Mouse (Mus musculus) CH12.LX (cell line): Measurements from ENCODE around the gene Tns2.

Experiments used
- CTCF ChIP-seq, 2 experiments: IDR thresholded peaks in 1 of 2; conservative IDR thresholded peaks in 1 of 2; 2 replicates each; pipeline ENCODE4 v1.5.1; 2011 to 2012; ENCODE audit warnings: low read depth in 2 of 2, low read length in 2 of 2, improper control_type of control experiment in 1 of 2, inconsistent platforms in 1 of 2, mild to moderate bottlenecking in 1 of 2, moderate library complexity in 1 of 2
- EP300 ChIP-seq: IDR thresholded peaks from 2 replicates; pipeline ENCODE4 v1.6.1; 2011; ENCODE audit warnings: low read length, improper control_type of control experiment
- MAFK ChIP-seq: IDR thresholded peaks from 2 replicates; pipeline ENCODE4 v1.6.1; 2011; ENCODE audit warnings: low read length, improper control_type of control experiment; ENCODE audit not compliant: insufficient replicate concordance
- POLR2A ChIP-seq: IDR thresholded peaks from 2 replicates; pipeline ENCODE4 v1.6.1; 2011; ENCODE audit warnings: low read depth, mild to moderate bottlenecking, improper control_type of control experiment, low read length
- SIN3A ChIP-seq: IDR thresholded peaks from 2 replicates; pipeline ENCODE4 v1.6.1; 2012; ENCODE audit warnings: low read length, improper control_type of control experiment, inconsistent platforms
- TCF12 ChIP-seq: IDR thresholded peaks from 2 replicates; pipeline ENCODE4 v1.6.1; 2014; ENCODE audit warnings: low read depth, mild to moderate bottlenecking, inconsistent platforms, low read length, improper control_type of control experiment

GRCm38 (mm10) chr15:102074070-102074731 lies 26.0 kb upstream of the Tns2 start:
- TF ChIP-seq TCF12 (peak; percentile 5; the same call in 1 of the 2 replicates), CTCF (conservative IDR thresholded peaks at IDR 0.05 in 1 of 2, IDR thresholded peaks at IDR 0.05 in 1 of 2; ENCODE audit: low read depth in 2 of 2, low read length in 2 of 2) (no peak), POLR2A (peak; percentile 4; the same call in 1 of the 2 replicates), EP300 (no peak), MAFK (no peak), SIN3A (0 out of 2 replicates have a peak, but pooled peaks have one; percentile 6)
